Mouse (Mus musculus): ENCODE results near the gene Fads1.
A peak's percentile ranks its signal among the peaks of the same experiment; 100 is the strongest.

Gene Fads1

DNA sequence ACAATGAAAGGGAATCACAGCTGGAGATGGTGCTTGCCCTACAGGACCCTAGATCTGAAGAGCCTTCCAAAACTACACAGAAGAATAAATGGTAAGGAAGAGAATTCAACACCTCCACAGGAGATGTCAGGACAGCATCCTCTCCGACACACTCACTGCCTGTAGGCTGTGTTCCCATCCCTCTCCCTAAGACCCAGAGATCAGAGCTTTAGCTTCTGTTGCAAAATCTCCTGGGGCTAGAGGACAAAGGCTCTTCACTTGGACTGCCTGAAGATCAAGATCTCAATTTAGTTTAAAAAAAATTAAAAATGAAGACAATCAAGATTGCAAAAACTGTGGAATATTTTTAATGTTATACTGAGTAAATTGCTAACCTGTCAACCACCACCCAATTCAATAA, 6.2 kb upstream of the Fads1 start:
- no peak for DNase-seq (ENCODE audit: extremely low read depth, low read depth)

DNA sequence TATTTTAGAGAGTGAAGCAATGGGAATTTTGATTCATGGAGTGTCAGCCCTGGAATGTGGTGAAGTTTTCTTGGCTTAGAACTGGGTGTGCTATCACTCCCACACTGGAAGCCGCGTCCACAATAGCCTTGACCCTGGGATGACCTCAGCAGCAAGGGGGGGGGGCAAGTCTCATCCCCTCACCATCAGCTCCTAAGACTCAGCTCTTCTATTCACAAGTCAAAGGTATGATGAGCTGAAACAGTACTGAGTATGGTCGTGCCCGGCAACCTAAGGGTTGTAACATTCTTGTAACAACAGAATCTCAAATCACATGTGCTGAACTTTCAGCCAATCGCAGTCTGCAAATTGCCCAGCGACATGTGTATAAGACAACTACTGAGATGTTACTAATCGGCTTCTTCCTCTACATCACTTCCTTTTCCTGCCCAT, 5.7 kb upstream of the Fads1 start:
- DNase-seq (ENCODE audit: extremely low read depth, low read depth), result no peak

- no peak for DNase-seq (ENCODE audit: extremely low read depth, low read depth)
Measured at GRCm38 (mm10) chr19:10181225-10181624, 1.5 kb upstream of the Fads1 start.

- peak; percentile 69 for DNase-seq (ENCODE audit: extremely low read depth, low read depth)
Measured at GRCm38 (mm10) chr19:10182142-10182541, 546 bp upstream of the Fads1 start.

- peak; percentile 66 for DNase-seq (ENCODE audit: extremely low read depth, low read depth)
Measured at GRCm38 (mm10) chr19:10183299-10183983, 753 bp downstream of the Fads1 start.

DNA sequence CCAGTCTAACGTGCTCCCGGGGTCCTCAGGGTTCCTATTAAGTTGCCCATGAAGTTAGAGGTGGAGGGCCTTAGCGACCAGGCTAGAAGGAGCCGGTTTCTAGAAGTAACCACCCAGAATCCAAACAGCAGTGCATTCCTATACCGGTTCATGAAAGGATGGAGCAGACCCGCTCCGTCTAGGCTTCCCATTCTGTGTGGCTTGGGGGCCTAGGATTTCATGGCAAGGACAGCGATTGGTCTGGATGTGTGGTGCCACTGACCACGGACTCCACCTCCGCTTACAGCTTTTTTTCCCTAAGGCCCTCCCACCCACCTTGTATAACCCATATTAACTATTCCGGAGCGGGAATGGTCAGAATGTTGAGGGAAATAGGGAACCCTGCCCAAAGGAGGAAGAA, 1.4 kb downstream of the Fads1 start:
- DNase-seq (ENCODE audit: extremely low read depth, low read depth), result no peak

DNA sequence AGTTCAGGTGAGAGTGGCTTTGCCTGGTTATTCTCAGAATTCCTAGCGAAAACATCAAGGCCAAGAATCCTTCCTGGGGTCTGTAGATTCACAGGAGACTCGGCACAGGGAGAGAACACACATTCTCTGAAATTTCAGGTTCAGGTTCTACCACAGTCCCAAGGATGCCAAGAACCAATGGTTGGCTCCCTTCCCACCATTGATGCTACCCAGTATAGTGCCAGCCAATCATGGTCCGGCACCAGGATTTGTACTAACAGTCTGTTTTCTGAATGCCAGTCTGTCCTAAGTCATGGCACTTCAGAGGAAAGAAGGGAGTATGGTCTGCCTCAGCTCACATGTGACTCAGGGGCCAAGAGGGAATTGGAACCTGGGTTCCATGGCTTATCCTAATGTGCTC, 3.2 kb downstream of the Fads1 start:
- no peak for DNase-seq (ENCODE audit: extremely low read depth, low read depth)

DNA sequence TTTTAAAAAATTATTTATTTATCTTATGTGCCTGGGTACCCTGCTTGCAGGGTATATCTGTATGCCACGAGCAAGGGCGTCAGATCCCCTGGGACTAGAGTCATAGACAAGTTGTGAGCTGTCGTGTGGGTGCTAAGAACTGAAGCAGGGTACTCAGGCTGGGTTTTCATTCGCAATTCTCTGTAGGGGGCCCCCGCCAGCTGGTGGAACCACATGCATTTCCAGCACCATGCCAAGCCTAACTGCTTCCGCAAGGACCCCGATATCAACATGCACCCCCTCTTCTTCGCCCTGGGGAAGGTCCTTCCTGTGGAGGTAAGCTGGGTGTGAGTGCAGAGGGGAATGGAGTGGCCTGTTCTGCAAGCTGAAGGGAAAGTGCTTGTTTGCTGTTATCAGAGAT, 3.9 kb downstream of the Fads1 start:
- no peak for DNase-seq (ENCODE audit: extremely low read depth, low read depth)

DNA sequence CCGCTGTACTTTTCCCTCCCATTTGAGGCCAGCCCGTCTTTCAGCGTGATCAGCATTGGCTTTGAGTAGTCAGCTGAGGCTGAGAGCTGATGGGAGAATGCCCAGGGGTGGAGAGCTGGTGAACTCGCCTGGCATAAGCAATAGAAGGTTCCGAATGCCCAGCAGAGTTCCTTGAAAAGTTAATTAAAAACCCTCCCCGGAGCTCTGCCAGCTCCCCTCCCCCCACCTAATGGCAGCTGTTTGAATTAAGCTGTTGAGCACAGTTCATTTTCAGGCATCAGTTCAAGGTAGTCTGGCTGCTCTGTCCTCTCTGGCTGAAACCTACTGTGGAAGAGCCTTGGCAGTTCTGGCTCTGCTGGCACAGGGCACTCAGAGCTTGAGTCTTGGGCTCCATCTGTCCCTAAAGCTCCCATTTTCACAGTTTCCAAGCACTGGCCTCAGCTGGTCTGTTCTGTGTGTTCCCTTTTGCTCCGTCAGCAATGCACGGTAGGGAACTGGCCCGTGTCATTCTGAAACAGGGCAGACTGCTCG, 5.7 kb downstream of the Fads1 start:
- no peak for DNase-seq (ENCODE audit: extremely low read depth, low read depth)

DNA sequence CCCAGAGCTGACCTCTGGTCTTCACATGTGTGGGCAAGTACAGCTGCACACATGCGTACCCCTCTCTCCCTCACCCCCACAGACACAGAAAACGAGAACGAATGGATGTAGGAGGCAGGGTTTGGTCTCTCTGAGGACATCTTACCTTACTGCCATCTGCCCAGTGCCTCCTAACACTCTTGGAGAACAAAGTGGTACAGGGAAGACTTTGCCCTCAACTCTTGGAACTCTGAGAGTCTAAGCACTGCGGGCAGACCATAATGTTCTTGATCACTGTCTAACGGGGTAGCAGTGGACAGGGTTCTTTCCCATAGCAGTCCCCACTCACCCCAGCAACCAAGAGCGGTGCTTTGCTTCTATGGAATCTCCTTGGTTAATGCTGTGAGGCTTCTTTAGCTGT, 6.3 kb downstream of the Fads1 start:
- DNase-seq (ENCODE audit: extremely low read depth, low read depth), result no peak

- no peak for DNase-seq (ENCODE audit: extremely low read depth, low read depth)
Measured at GRCm38 (mm10) chr19:10189940-10190339, 7.3 kb downstream of the Fads1 start.

DNA sequence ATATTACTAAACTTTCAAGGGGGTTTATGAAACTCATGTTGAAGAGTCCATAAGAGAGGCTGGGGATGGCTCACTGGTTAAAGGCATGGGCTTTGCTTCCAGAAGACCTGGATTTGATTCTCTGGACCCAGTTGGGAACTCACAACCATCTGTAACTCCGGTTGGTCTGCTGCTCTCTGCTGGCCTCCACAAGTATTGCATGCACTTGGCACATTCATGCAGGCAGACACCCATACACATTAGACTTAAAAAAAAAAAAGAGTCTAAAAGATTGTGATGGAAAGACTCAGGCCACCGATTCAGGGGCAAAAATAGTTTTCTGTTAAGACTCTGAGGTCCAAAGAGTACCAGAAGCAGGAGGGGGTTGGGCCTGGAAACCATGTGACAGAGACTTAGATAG, 8.1 kb downstream of the Fads1 start:
- DNase-seq (ENCODE audit: extremely low read depth, low read depth), result peak; percentile 33

DNA sequence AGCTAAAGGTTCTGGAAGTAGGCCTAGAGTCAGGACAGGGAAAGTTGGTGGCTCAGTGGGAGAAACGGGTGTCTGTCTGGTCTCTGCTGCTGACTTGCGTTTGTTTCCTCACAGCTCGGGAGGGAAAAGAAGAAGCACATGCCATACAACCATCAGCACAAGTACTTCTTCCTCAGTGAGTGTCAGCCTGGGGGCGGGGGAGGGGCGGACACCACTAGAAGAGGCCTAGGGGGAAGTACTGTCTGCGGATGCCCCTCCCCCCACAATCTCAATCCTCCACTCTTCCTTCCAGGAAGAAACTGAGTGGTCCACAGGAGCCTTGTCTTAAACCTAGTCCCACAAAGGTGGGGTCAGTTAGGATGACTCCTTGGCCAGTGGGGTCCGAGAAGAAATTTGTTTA, 8.6 kb downstream of the Fads1 start:
- peak; percentile 38 for DNase-seq (ENCODE audit: extremely low read depth, low read depth)

DNA sequence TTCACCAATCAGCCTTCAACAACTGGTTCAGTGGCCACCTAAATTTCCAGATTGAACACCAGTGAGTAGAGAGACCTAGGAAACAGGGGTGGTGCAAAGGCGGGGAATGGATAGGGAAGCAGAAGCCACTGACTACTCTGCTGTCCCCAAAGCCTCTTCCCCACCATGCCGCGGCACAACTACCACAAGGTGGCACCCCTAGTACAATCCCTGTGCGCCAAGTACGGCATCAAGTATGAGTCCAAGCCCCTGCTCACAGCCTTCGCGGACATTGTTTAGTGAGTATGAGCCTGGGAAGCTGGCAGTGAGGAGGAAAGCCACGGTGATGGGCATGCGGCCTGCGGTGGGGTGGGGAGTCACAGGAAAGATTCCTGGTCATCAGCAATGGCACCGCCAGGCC, 11.6 kb downstream of the Fads1 start:
- DNase-seq (ENCODE audit: extremely low read depth, low read depth), result no peak

- no peak for DNase-seq (ENCODE audit: extremely low read depth, low read depth)
Measured at GRCm38 (mm10) chr19:10195252-10195651, 12.6 kb downstream of the Fads1 start.

DNA sequence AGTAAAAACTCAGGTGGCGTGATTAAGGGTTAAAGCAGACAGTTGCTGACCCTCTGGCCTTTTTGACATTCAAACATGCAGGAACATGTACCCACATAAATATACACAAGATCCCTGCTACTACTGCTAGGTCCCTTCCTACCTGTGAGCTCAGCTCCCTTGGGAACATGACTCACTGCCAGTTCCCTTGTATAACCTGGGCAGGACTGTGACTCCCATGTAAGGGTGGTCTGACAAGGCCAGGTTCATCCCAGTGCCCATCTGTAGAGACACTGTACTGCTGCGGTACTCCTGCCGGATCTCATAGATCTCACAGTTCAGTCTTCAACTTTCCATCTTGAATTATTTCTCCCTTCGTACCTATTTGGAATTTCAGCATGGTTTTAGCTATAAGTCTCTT, 14.4 kb downstream of the Fads1 start:
- no peak for DNase-seq (ENCODE audit: extremely low read depth, low read depth)

DNA sequence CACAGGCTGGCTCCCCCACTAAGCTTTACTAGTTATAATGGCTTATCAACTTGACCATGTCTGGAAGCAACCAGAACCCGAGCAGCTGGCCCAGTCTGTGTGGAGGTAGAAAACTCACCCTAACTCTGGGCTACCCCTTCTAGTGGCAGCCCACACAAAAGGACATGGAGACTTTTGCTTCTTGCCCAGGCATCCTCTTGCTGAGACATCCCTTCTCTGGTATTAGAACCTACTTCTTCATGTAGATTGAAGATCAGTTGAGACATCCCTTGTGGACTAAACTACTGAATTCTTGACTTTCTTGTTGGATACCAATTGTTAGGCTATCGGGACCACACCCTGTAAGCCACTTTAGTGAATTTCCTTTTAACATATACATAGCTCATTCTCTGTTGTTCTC, 15.6 kb downstream of the Fads1 start:
- DNase-seq (ENCODE audit: extremely low read depth, low read depth), result no peak

DNA sequence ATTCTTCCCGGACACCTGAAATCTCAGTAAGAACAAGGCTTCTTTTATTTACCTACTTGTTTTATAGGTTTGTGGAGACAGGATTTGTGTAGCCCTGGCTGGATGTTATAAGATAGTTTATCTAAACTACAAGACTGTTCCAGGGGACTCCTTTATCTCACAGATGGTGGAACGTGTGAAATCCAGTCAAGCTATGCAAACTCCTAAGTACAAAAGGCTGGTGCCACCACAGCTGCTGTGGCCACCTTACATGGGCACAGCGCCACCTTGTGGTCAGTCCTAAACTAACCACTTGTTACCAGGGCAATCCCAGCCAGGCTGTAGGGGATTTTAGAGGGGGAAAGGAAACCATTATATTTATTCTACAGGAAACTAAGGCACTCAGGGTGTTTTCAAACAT, 16.0 kb downstream of the Fads1 start:
- peak; percentile 54 for DNase-seq (ENCODE audit: extremely low read depth, low read depth)

DNA sequence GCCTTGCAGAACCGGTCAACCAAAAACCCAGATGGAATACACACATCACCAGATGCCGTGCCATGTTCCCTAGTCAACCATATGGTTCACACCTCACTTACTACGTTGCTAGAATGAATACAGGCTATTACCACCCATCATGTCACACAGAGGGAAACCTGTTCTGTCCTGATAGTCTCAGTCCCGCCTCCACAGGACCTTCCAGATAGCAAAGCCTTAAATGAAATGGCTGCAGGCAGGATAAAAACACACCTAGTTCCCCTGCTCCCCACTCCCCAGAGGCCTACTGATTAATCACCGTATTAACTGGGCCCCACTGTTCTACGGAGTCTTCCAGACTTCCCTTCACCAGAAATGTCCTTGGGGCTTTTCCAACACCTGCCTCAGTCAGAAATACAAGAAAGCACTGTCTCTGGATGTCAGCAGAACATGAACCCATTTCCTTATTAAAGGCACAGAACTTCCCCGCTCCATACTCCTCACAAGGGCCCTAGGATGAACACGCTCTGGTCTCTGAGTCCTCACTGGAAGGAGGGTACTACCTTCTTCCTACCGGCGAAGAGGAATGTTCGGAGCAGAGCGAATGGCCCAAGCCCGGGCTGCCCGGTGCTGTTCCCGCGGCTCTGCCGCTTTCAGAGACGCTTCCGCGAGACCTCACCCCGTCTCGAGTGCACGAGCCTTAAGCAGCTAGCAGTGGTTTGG, 20.6 kb downstream of the Fads1 start:
- peak; percentile 70 for DNase-seq (ENCODE audit: extremely low read depth, low read depth)

GRCm38 (mm10) chr19:10203848-10204615, 21.3 kb downstream of the Fads1 start, which contains the start of the genes Tmem258 and Fen1:
Tmem258 (plus strand) TSS chr19:10204014.
Fen1 (minus strand) TSS chr19:10204169.
- DNase-seq (ENCODE audit: extremely low read depth, low read depth), result peak; percentile 77

DNA sequence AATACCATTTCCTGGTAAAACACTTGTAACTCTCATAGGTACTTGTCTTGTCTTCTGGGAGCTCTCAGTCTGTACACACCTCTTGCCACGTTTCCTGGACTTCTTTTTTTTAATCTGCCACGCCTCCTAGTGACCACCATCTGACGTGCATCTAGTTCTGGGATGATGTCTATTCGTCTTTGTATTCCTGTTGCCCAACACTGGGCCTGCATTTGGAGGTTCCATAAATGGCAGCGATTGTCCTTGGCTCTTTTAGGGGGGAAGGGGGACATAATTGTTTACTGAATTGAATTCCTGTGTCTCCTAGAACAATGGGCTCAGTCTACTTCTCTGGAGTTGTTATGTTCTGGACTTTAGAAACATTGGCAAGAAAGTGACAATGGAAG, 21.9 kb downstream of the Fads1 start:
- peak; percentile 54 for DNase-seq (ENCODE audit: extremely low read depth, low read depth)

DNA sequence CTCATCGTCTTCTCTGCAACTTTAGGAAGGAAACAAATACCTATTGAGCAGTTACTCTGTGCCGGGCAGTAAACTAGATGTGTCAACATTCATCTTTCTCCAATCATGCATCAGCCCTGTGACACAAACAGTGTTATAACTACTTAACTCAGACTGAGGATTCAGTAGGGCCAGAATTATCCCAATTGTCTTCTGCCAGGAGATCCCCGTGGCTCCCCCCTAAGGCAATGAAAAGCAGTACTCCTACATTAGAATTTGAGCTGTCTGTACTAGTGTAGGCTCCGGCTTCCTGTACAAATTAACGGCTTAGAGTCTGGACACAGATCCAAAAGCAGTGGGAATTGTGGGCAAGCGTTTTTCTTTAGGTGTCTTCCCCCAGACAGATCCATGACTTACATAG, 22.4 kb downstream of the Fads1 start:
- no peak for DNase-seq (ENCODE audit: extremely low read depth, low read depth)

All from MEL-GATA-1-ER (cell line).